Mouse (Mus musculus) liver, postnatal 0 days (tissue): ENCODE data around the gene Mog. TPM values are rescaled to one million over a fixed set of nuclear protein-coding genes. Genes with fewer than 3 reads are reported as not detected.
A peak's percentile ranks its signal among the peaks of the same experiment; 100 is the strongest.

Experiments used
- ATAC-seq: fragments of 200-750 bp; cut with Nextera tagmentation; 2 replicates; pipeline ENCODE4 v1.8.0; 2017; ENCODE audit warnings: mild to moderate bottlenecking, moderate library complexity
- DNase-seq: peaks from one replicate; pipeline ENCODE4 v3.0.0-alpha.2; 2016
- H3K27ac ChIP-seq: fragments of 300-500 bp; sonication (generic); 2 replicates; pipeline ENCODE4 v1.5.1; 2014; ENCODE audit warnings: antibody characterized with exemption, moderate library complexity, mild to moderate bottlenecking, low read depth
- H3K27me3 ChIP-seq: fragments of 300-500 bp; sonication (generic); 2 replicates; pipeline ENCODE4 v1.6.1; 2014; ENCODE audit warnings: low read length, control low read depth, mixed read lengths; ENCODE audit not compliant: insufficient read depth
- H3K36me3 ChIP-seq: fragments of 300-500 bp; sonication (generic); replicated peaks from 2 replicates; pipeline ENCODE4 v1.6.1; 2014; ENCODE audit warnings: mild to moderate bottlenecking, control low read depth, low read length, moderate library complexity, mixed read lengths; ENCODE audit not compliant: insufficient read depth
- H3K4me1 ChIP-seq: fragments of 300-500 bp; sonication (generic); 2 replicates; pipeline ENCODE4 v1.6.1; 2014; ENCODE audit warnings: antibody characterized with exemption, mild to moderate bottlenecking, control low read depth; ENCODE audit not compliant: insufficient read depth
- H3K4me2 ChIP-seq: fragments of 300-500 bp; sonication (generic); 2 replicates; pipeline ENCODE4 v1.6.1; 2014; ENCODE audit warnings: low read depth, mild to moderate bottlenecking, low read length, moderate library complexity, mixed read lengths
- H3K4me3 ChIP-seq: fragments of 300-500 bp; sonication (generic); 2 replicates; pipeline ENCODE4 v1.5.1; 2014; ENCODE audit warnings: low read depth, low read length
- H3K9ac ChIP-seq: fragments of 300-500 bp; sonication (generic); replicated peaks from 2 replicates; pipeline ENCODE4 v1.6.1; 2014; ENCODE audit warnings: mild to moderate bottlenecking, moderate library complexity
- H3K9me3 ChIP-seq: fragments of 300-500 bp; sonication (generic); 2 replicates; pipeline ENCODE4 v1.6.1; 2016; ENCODE audit warnings: mild to moderate bottlenecking, control low read depth, low read length, mixed read lengths
- CTCF ChIP-seq: sonication (generic); IDR thresholded peaks from 2 replicates; pipeline ENCODE4 v1.5.1; 2016; ENCODE audit warnings: antibody characterized with exemption, low read depth
- EP300 ChIP-seq: IDR thresholded peaks from 2 replicates; pipeline ENCODE4 v1.6.1; 2016; ENCODE audit warnings: antibody characterized with exemption, low read depth, mild to moderate bottlenecking
- whole genome bisulfite sequencing: fragments of 180-500 bp; shearing (Covaris S2); extraction: QIAGEN DNeasy Blood & Tissue Kit; methylation state at CpG from one replicate; pipeline ENCODE4 v1.1.7; 2014; ENCODE audit not compliant: insufficient replicate concordance; 5-methylcytosine and 5-hydroxymethylcytosine counted together
- polyA plus RNA-seq: library from polyadenylated mRNA; unstranded; fragments of >200 nt; fragmentation: Nextera tagmentation; extraction: Ambion mirVana; gene quantifications from 2 replicates; pipeline ENCODE4 v1.2.1, GENCODE M21; 2015

Mog gene
- polyA plus RNA-seq, 1 experiment from 2014 or later: not detected

- no peak within 1 kb of the TSS for H3K9ac ChIP-seq
- H3K27ac ChIP-seq: no peak within 1 kb of the TSS
- H3K4me3 ChIP-seq: peak within 1 kb of the TSS; percentile 7; the same call in 1 of the 2 replicates
- 0 out of 2 replicates have a peak, but pooled peaks have one; percentile 19 for ATAC-seq
- no peaks in the 10 kb centered on the region for H3K9me3 ChIP-seq
- no peaks in the 10 kb centered on the region for H3K36me3 ChIP-seq
- 10% methylated on average over 18 of the region's 18 CpGs for WGBS
- TF ChIP-seq CTCF: no peak
- TF ChIP-seq EP300: no peak
- H3K27me3 ChIP-seq: peaks cover under 1% of the 10 kb centered on the region; the same call in 1 of the 2 replicates
- H3K4me1 ChIP-seq: no peaks in the 10 kb centered on the region
- no peak for DNase-seq
- H3K4me2 ChIP-seq: peak within 1 kb of the TSS; percentile 54
These were observed 41.9 kb downstream of the Mog start, which contains the start of gene 2410137M14Rik for GRCm38 (mm10) chr17:36981221-36981813. TSS of gene 2410137M14Rik (minus strand) at chr17:36981237.

DNA sequence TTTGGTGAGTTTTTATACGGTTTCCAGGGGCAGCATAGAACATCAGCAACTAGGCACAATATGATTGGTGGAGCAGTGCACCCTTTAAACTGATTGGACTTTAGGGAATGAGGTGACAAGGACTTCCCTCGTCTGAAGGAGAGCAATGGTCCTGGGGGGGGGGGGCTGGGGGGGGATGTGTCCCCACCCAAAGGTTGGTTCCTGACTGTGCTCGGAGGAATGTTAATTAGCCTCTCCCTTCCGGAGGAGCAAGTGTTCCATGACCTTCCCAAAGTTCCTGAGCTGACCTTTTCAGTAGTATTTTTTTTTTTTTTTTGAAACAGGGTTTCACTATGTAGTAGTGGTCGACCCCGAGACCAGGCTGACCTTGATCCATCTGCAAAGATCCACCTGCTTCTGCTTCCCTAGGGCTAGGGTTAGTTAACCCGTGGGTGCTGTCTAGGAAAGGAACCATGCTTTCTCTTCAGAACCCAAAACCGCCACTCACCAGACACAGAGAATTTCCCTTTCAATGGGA lies 49.9 kb downstream of the Mog start:
- DNase-seq (no peak), ATAC-seq (no peak)
- Histone ChIP-seq H3K9me3 (no peaks in the 10 kb centered on the region), H3K27me3 (no peaks in the 10 kb centered on the region), H3K4me3 (no peak overlapping the region), H3K36me3 (no peaks in the 10 kb centered on the region), H3K9ac (no peak overlapping the region), H3K4me2 (no peak overlapping the region), H3K27ac (no peak overlapping the region), H3K4me1 (0 out of 2 replicates have a peak, but pooled peaks cover 3% of the 10 kb centered on the region)
- WGBS: 53% methylated on average over 8 of the region's 8 CpGs
- TF ChIP-seq EP300 (no peak), CTCF (no peak)

- Histone ChIP-seq H3K4me1 (0 out of 2 replicates have a peak, but pooled peaks cover 3% of the 10 kb centered on the region), H3K27me3 (no peaks in the 10 kb centered on the region), H3K4me3 (no peak overlapping the region), H3K27ac (no peak overlapping the region), H3K9me3 (no peaks in the 10 kb centered on the region), H3K9ac (no peak overlapping the region), H3K4me2 (no peak overlapping the region), H3K36me3 (no peaks in the 10 kb centered on the region)
- DNase-seq (no peak), ATAC-seq (no peak)
- WGBS: 51% methylated on average over 3 of the region's 3 CpGs
- no peak for TF ChIP-seq EP300
- TF ChIP-seq CTCF: no peak
These were observed 50.4 kb downstream of the Mog start for GRCm38 (mm10) chr17:36972791-36973190.

- H3K4me2 ChIP-seq: no peak overlapping the region
- 67% methylated on average over 6 of the region's 6 CpGs for WGBS
- no peak overlapping the region for H3K4me3 ChIP-seq
- no peak overlapping the region for H3K9ac ChIP-seq
- ATAC-seq (no peak), DNase-seq (no peak)
- H3K4me1 ChIP-seq: 0 out of 2 replicates have a peak, but pooled peaks cover 3% of the 10 kb centered on the region
- no peaks in the 10 kb centered on the region for H3K36me3 ChIP-seq
- H3K27me3 ChIP-seq: no peaks in the 10 kb centered on the region
- TF ChIP-seq EP300: no peak
- no peak for TF ChIP-seq CTCF
- H3K9me3 ChIP-seq: no peaks in the 10 kb centered on the region
- H3K27ac ChIP-seq: no peak overlapping the region
These were observed 51.9 kb downstream of the Mog start for GRCm38 (mm10) chr17:36971172-36971850.

- ATAC-seq: peak; percentile 85
- TF ChIP-seq CTCF (no peak), EP300 (no peak)
- H3K27me3 ChIP-seq: no peaks in the 10 kb centered on the region
- 0 out of 2 replicates have a peak, but pooled peaks cover 3% of the 10 kb centered on the region for H3K4me1 ChIP-seq
- no peak overlapping the region for H3K9ac ChIP-seq
- H3K36me3 ChIP-seq: no peaks in the 10 kb centered on the region
- H3K9me3 ChIP-seq: no peaks in the 10 kb centered on the region
- peak; percentile 21 for DNase-seq
- 65% methylated on average over 14 of the region's 14 CpGs for WGBS
- no peak overlapping the region for H3K4me3 ChIP-seq
- no peak overlapping the region for H3K4me2 ChIP-seq
- H3K27ac ChIP-seq: no peak overlapping the region; the same call in 1 of the 2 replicates
These were observed 52.8 kb downstream of the Mog start for GRCm38 (mm10) chr17:36970316-36970890.

- no peak for ATAC-seq
- no peak overlapping the region for H3K4me2 ChIP-seq
- no peaks in the 10 kb centered on the region for H3K27me3 ChIP-seq
- H3K36me3 ChIP-seq: no peaks in the 10 kb centered on the region; the same call in 1 of the 2 replicates
- TF ChIP-seq CTCF (no peak), EP300 (no peak)
- no peak overlapping the region for H3K9ac ChIP-seq
- no peak overlapping the region for H3K27ac ChIP-seq
- H3K9me3 ChIP-seq: no peaks in the 10 kb centered on the region
- H3K4me1 ChIP-seq: 0 out of 2 replicates have a peak, but pooled peaks cover 3% of the 10 kb centered on the region
- DNase-seq: no peak
- 43% methylated on average over 1 of the region's 1 CpGs for WGBS
- H3K4me3 ChIP-seq: no peak overlapping the region
These were observed 56.3 kb downstream of the Mog start for GRCm38 (mm10) chr17:36966875-36967274.
